Mouse (Mus musculus) cerebellum, adult 11 months (tissue): ENCODE measurements around the gene Ifitm3.
A peak's percentile ranks its signal among the peaks of the same experiment; 100 is the strongest.
"Not testable (repeated sequence)": the region's sequence is repeated elsewhere in the genome, so short reads cannot be mapped to it uniquely, and the experiment has no call there.

ENCODE experiments used
- DNase-seq: peaks from one replicate; pipeline ENCODE4 v3.0.0; 2022

Gene Ifitm3

GRCm38 (mm10) chr7:141010593-141010992 is at the start of gene Ifitm3:
Gene Ifitm3 (minus strand): TSS chr7:141010770.
- no peak for DNase-seq

- DNase-seq, result no peak
Measured at GRCm38 (mm10) chr7:141059929-141060328, 49.4 kb upstream of the Ifitm3 start.

- DNase-seq, result no peak
Measured at GRCm38 (mm10) chr7:141058601-141059341, 48.2 kb upstream of the Ifitm3 start.

GRCm38 (mm10) chr7:141057541-141057940 is 47.0 kb upstream of the Ifitm3 start:
- no peak for DNase-seq

GRCm38 (mm10) chr7:141056976-141057375 is 46.4 kb upstream of the Ifitm3 start:
- no peak for DNase-seq

- no peak for DNase-seq
Measured at GRCm38 (mm10) chr7:141055785-141056184, 45.2 kb upstream of the Ifitm3 start.

GRCm38 (mm10) chr7:141052421-141052820 is 41.9 kb upstream of the Ifitm3 start:
- no peak for DNase-seq

GRCm38 (mm10) chr7:141052016-141052415 is 41.4 kb upstream of the Ifitm3 start:
- no peak for DNase-seq

GRCm38 (mm10) chr7:141051060-141051685 is 40.6 kb upstream of the Ifitm3 start:
- no peak for DNase-seq

GRCm38 (mm10) chr7:141049326-141049725 is 38.8 kb upstream of the Ifitm3 start:
- DNase-seq, result no peak

GRCm38 (mm10) chr7:141048226-141049218 is 38.0 kb upstream of the Ifitm3 start:
- peak; percentile 87 for DNase-seq

- no peak for DNase-seq
Measured at GRCm38 (mm10) chr7:141047581-141048225, 37.1 kb upstream of the Ifitm3 start.

GRCm38 (mm10) chr7:141046931-141047580 is 36.5 kb upstream of the Ifitm3 start:
- no peak for DNase-seq

- DNase-seq, result no peak
Measured at GRCm38 (mm10) chr7:141042539-141042938, 32.0 kb upstream of the Ifitm3 start.

GRCm38 (mm10) chr7:141041661-141042060 is 31.1 kb upstream of the Ifitm3 start:
- DNase-seq, result peak; percentile 30

- no peak for DNase-seq
Measured at GRCm38 (mm10) chr7:141040867-141041606, 30.5 kb upstream of the Ifitm3 start.

GRCm38 (mm10) chr7:141039386-141040107 is 29.0 kb upstream of the Ifitm3 start:
- DNase-seq, result no peak

GRCm38 (mm10) chr7:141038090-141039032 is 27.8 kb upstream of the Ifitm3 start:
- DNase-seq, result no peak

- DNase-seq, result not testable (repeated sequence)
Measured at GRCm38 (mm10) chr7:141036624-141037023, 26.1 kb upstream of the Ifitm3 start.
